Mouse (Mus musculus): ENCODE measurements around the gene Edem1.

DNA sequence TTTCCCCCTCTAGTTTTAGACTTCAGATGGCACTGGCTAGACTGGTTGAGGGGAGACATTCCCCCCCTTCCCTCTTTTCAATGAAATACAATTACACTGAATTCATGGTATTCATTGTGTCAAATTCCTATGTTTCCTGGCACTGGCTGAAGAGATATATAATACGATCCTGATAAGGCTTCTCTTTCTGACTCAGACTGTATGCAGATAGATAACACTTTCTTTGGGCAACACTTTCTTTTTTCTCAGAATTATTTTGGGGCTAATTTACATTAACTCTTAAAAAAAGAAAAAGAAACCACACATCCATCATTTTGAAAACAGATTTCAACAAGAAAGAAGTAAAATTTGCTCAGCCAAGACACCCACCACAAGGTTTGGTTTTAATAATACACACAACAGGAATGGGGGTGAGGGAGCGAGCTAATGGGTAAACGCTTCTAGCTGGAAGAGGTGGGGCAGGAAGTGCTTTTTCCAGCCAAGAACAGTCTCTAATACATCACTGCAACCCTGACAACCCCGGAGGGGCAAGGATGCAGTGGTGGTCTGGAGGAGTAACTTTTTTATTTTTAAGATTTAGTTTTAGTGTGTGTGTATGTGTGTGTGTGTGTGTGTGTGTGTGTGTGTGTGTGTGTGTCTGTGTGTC lies 52.0 kb downstream of the Edem1 start:
- TF ChIP-seq POLR2A (IDR thresholded peaks at IDR 0.05; ENCODE audit: insufficient read depth, low read length) (no peak), CTCF (IDR thresholded peaks at IDR 0.05; ENCODE audit: low read depth, low read length) (no peak), EP300 (IDR thresholded peaks at IDR 0.05; ENCODE audit: insufficient read depth, low read depth, low read length) (no peak)

Measured in ES-Bruce4 (cell line).